Mouse (Mus musculus) left cerebral cortex, postnatal 10 days (tissue): ENCODE measurements around the gene Zfp933. TPM values are rescaled to one million over a fixed set of nuclear protein-coding genes. Genes with fewer than 3 reads are reported as not detected.
"Not testable (repeated sequence)": the region's sequence is repeated elsewhere in the genome, so short reads cannot be mapped to it uniquely, and the experiment has no call there.

Experiments
- DNase-seq, 2 experiments: peaks; one replicate each; pipeline ENCODE4 v3.0.0; 2021 to 2022; ENCODE audit warnings: low spot score in 2 of 2, mixed read lengths in 1 of 2; ENCODE audit errors: extremely low spot score in 1 of 2
- intact Hi-C: fragments of 180-260 bp; cut with DNase I; formaldehyde crosslinking; loops from one replicate; pipeline ENCODE4 v1.15.1; 2025
- total RNA-seq, 2 experiments: library from RNA; stranded (reverse); gene quantifications; 2 replicates each; pipeline ENCODE4 v1.2.3; 2021

Gene Zfp933
- total RNA-seq, 2 experiments from 2014 or later: 14.5 to 18.1 TPM

- DNase-seq, intact Hi-C loops: not testable (repeated sequence)
Measured at GRCm38 (mm10) chr4:147866793-147867192, 18.6 kb upstream of the Zfp933 start.

- peak in 1 of 2 experiments; percentile 55 for DNase-seq
- intact Hi-C loops: no loop called here
Measured at GRCm38 (mm10) chr4:147866056-147866455, 17.9 kb upstream of the Zfp933 start.

GRCm38 (mm10) chr4:147865651-147866050 is 17.5 kb upstream of the Zfp933 start:
- DNase-seq: peak in 1 of 2 experiments; percentile 8
- intact Hi-C loops: no loop called here

- intact Hi-C loops: no loop called here
- DNase-seq: peak in 1 of 2 experiments; percentile 10
Measured at GRCm38 (mm10) chr4:147862051-147862450, 13.9 kb upstream of the Zfp933 start.

- intact Hi-C loops: no loop called here
- peak in 1 of 2 experiments; percentile 22 for DNase-seq
Measured at GRCm38 (mm10) chr4:147850776-147851175, 2.6 kb upstream of the Zfp933 start.

- intact Hi-C loops: no loop called here
- peak in 1 of 2 experiments; percentile 2 for DNase-seq
Measured at GRCm38 (mm10) chr4:147848584-147848991, 422 bp upstream of the Zfp933 start.

GRCm38 (mm10) chr4:147842871-147843270 is 5.3 kb downstream of the Zfp933 start:
- no peak for DNase-seq
- intact Hi-C loops: no loop called here

- intact Hi-C loops: not testable (repeated sequence)
- DNase-seq: peak in 1 of 2 experiments; percentile 37
Measured at GRCm38 (mm10) chr4:147839282-147839681, 8.9 kb downstream of the Zfp933 start.

- intact Hi-C loops: no loop called here
Measured at GRCm38 (mm10) chr4:147824389-147824788, 23.8 kb downstream of the Zfp933 start.

GRCm38 (mm10) chr4:147821414-147821813 is 26.8 kb downstream of the Zfp933 start:
- DNase-seq, intact Hi-C loops: not testable (repeated sequence)

More at GRCm38 (mm10) chr4:147824389-147824788, 23.8 kb downstream of the Zfp933 start:
- DNase-seq: no peak

- intact Hi-C loops, DNase-seq: not testable (repeated sequence)
Measured at GRCm38 (mm10) chr4:147819659-147820058, 28.5 kb downstream of the Zfp933 start.

- intact Hi-C loops: no loop called here
Measured at GRCm38 (mm10) chr4:147814592-147815167, 33.5 kb downstream of the Zfp933 start.

GRCm38 (mm10) chr4:147813249-147813765 is 34.9 kb downstream of the Zfp933 start:
- intact Hi-C loops: no loop called here
- DNase-seq: no peak

More at GRCm38 (mm10) chr4:147814592-147815167, 33.5 kb downstream of the Zfp933 start:
- no peak for DNase-seq

GRCm38 (mm10) chr4:147809966-147810304 is 38.2 kb downstream of the Zfp933 start:
- intact Hi-C loops, DNase-seq: not testable (repeated sequence)

GRCm38 (mm10) chr4:147809292-147809965 is 38.7 kb downstream of the Zfp933 start, which contains the start of gene Zfp984:
Gene Zfp984, minus strand, starts transcription at chr4:147809788.
- DNase-seq: peak in 1 of 2 experiments; percentile 50
- intact Hi-C loops: not testable (repeated sequence)

- DNase-seq, intact Hi-C loops: not testable (repeated sequence)
Measured at GRCm38 (mm10) chr4:147808483-147808882, 39.7 kb downstream of the Zfp933 start.

GRCm38 (mm10) chr4:147795308-147795707 is 52.9 kb downstream of the Zfp933 start:
- intact Hi-C loops, DNase-seq: not testable (repeated sequence)

- DNase-seq, intact Hi-C loops: not testable (repeated sequence)
Measured at GRCm38 (mm10) chr4:147794026-147794665, 54.0 kb downstream of the Zfp933 start.

- intact Hi-C loops, DNase-seq: not testable (repeated sequence)
Measured at GRCm38 (mm10) chr4:147793390-147793916, 54.7 kb downstream of the Zfp933 start.
